Mouse (Mus musculus): Measurements from ENCODE around the gene C530008M17Rik. TPM values are rescaled to one million over a fixed set of nuclear protein-coding genes. Genes with fewer than 3 reads are reported as not detected.

C530008M17Rik gene
- polyA plus RNA-seq, 1 experiment: 5.4 TPM

DNA sequence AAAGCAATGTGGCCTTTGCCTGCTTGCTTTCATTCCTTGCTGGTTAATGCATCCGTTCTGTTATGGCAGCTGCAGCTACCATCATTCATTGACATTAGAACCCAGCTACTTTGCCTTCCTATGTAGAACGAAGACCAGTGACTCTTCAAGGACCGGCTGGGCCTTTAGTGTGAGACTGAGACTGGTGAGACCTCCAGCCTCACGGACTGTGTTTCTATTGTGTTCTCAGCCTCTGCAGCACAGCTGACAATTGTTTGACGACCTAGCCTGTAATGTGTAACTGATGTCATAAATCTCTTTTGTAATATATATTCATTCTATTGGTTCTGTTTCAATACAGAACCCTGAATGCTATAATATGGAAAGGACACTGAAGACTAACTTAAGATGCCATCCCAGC is 34.9 kb downstream of the C530008M17Rik start:
- Histone ChIP-seq H3K4me1 (ENCODE audit: control insufficient read depth) (peaks cover 40% of the 10 kb centered on the region), H3K4me3 (replicated peaks) (no peak overlapping the region), H3K36me3 (ENCODE audit: control insufficient read depth) (peaks cover 77% of the 10 kb centered on the region), H3K27me3 (ENCODE audit: control insufficient read depth) (no peaks in the 10 kb centered on the region), H3K9me3 (ENCODE audit: control insufficient read depth, low read length) (peaks cover 7% of the 10 kb centered on the region)
- TF ChIP-seq TAL1 (IDR thresholded peaks at IDR 0.05; ENCODE audit: low read length): no peak
- TF ChIP-seq GATA1 (IDR thresholded peaks at IDR 0.05; ENCODE audit: low read length): no peak

DNA sequence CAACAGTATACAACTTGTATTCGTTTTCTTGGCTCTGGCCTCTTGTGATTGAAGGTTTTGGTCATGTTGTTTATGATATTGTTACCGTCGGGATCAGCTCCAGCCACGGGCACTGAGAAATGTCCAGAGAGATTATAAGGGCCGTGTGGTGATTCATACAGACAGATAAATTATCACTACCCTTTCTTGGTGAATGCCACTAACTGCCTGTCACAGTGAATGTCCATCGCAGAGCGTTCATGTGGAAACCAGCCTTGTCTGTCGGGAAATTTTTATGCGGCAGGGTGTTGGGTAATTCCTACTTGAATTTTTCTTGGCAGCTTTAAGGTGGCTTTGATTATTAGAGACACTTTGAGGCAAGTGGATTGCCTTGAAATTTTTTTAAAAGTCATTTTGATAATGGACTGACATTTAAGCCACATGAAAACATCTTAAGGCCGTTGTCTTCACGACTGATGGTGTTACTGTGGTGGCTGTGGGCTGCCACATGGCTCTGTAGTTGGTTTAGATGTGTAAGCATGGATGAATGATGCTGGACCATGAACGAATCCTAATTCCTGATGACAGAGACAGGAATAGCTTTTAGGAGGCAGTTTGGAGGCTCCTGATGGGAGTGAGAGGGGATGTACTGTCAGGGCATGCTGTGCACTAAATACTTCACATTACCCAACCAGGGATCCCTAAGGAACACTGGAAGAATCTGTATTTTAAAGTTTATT is 35.6 kb downstream of the C530008M17Rik start:
- H3K9me3 ChIP-seq (ENCODE audit: control insufficient read depth, low read length): peaks cover 7% of the 10 kb centered on the region
- H3K4me1 ChIP-seq (ENCODE audit: control insufficient read depth): peaks cover 34% of the 10 kb centered on the region
- TF ChIP-seq TAL1 (IDR thresholded peaks at IDR 0.05; ENCODE audit: low read length) (no peak), GATA1 (IDR thresholded peaks at IDR 0.05; ENCODE audit: low read length) (no peak)
- H3K36me3 ChIP-seq (ENCODE audit: control insufficient read depth): peaks cover 75% of the 10 kb centered on the region
- H3K4me3 ChIP-seq (replicated peaks): no peak overlapping the region
- no peaks in the 10 kb centered on the region for H3K27me3 ChIP-seq (ENCODE audit: control insufficient read depth)

DNA sequence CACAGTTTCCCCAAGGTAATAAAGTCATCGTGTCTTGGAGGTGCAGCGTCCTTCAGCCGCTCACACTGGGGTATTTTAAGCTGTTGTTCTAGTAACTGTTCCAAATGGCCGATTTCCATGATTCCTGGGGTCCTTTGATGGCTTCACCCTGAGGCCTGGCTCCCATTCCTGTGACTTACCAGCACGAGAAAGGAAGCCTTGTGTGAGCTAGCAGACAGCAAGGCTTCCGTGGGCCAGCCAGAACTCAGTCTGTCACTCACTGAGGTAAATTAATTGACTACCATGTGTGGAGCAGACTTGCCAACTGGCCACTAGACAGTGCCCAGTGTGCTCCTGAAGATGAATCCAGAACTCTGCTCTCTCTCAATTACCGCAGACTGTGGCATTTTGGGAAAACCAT is 41.2 kb downstream of the C530008M17Rik start:
- no peak overlapping the region for H3K4me3 ChIP-seq (replicated peaks)
- TF ChIP-seq GATA1 (IDR thresholded peaks at IDR 0.05; ENCODE audit: low read length): no peak
- no peak for TF ChIP-seq TAL1 (IDR thresholded peaks at IDR 0.05; ENCODE audit: low read length)
- peaks cover 6% of the 10 kb centered on the region for H3K4me1 ChIP-seq (ENCODE audit: control insufficient read depth)
- H3K9me3 ChIP-seq (ENCODE audit: control insufficient read depth, low read length): peaks cover 7% of the 10 kb centered on the region
- H3K27me3 ChIP-seq (ENCODE audit: control insufficient read depth): no peaks in the 10 kb centered on the region
- peaks cover 54% of the 10 kb centered on the region for H3K36me3 ChIP-seq (ENCODE audit: control insufficient read depth)

DNA sequence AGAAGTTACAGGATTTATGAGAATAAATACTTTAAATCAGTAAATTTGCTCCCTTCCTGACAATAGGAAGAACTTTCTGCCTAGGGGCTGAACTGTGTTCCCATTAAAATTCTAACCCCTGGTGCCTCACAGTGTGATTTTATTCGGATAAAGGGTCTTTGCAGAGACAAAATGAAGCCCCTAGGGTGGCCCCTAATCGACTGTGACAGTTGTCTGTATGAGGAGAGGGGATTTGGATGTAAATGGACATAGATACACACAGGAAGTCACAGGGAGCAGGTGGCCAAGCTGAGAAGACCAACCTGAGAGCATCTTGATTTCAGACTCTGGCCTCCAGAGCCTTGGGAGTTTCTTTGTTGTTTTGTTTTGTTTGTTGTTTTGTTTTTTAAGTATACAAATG is 41.9 kb downstream of the C530008M17Rik start:
- Histone ChIP-seq H3K36me3 (ENCODE audit: control insufficient read depth) (peaks cover 48% of the 10 kb centered on the region), H3K9me3 (ENCODE audit: control insufficient read depth, low read length) (peaks cover 7% of the 10 kb centered on the region), H3K27me3 (ENCODE audit: control insufficient read depth) (no peaks in the 10 kb centered on the region), H3K4me1 (ENCODE audit: control insufficient read depth) (peaks cover 9% of the 10 kb centered on the region), H3K4me3 (replicated peaks) (no peak overlapping the region)
- no peak for TF ChIP-seq GATA1 (IDR thresholded peaks at IDR 0.05; ENCODE audit: low read length)
- no peak for TF ChIP-seq TAL1 (IDR thresholded peaks at IDR 0.05; ENCODE audit: low read length)

DNA sequence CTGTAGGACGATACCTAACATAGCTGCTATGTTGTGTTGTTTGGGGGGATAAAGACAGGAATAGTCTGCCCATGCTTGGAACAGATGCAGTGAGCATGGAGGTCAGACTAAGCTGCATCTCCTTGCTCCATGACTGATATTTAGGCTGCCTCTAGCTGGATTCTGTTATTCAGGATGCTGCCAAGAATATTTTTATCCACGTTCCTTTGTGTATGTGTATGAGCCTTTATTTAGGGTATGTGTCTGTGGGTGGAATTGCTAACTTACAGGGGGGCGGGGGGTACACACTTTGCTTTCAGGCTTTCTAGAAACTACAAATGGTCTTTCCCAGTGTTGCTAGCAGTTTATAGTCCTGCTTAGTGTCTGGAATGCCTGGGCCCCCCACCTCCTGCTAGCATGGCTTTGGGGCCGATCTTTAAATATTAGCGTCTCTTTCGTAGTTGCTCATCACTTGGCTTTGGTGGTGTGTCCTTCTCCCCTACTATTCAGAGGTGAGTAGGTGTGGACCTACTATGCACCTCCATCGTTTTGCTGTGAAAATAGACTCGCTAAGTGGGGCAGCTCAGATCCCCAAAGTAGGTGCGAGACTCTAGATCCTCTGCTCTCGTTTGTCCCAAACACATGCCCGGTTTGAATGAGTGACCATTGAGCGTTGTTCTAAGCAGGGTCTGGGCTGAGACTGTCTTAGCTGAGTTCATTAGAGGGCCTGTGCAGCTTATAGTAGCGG is 45.0 kb downstream of the C530008M17Rik start:
- H3K36me3 ChIP-seq (ENCODE audit: control insufficient read depth): peaks cover 44% of the 10 kb centered on the region
- TF ChIP-seq GATA1 (IDR thresholded peaks at IDR 0.05; ENCODE audit: low read length): no peak
- no peak for TF ChIP-seq TAL1 (IDR thresholded peaks at IDR 0.05; ENCODE audit: low read length)
- no peak overlapping the region for H3K4me3 ChIP-seq (replicated peaks)
- H3K27me3 ChIP-seq (ENCODE audit: control insufficient read depth): no peaks in the 10 kb centered on the region
- H3K4me1 ChIP-seq (ENCODE audit: control insufficient read depth): peaks cover 18% of the 10 kb centered on the region
- no peaks in the 10 kb centered on the region for H3K9me3 ChIP-seq (ENCODE audit: control insufficient read depth, low read length)

DNA sequence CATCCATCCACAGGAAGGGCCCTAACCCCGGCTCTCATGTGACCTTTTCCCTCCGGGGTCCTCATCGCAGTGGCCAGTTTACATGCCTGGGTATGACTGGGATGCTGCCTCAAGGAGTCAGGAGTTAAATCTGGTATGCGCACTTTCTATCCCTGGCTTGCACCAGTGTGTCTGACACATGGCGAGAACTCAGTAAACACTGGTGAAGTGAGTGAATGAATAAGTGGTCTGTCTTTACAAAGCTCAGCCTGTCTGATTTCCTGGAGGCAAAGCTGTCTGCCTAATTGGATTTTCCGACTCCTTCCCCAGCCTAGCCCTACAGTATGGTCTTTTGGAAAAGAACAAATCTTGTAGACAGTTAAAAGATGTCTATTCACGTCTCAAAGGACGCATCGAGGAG is 45.8 kb downstream of the C530008M17Rik start:
- H3K9me3 ChIP-seq (ENCODE audit: control insufficient read depth, low read length): no peaks in the 10 kb centered on the region
- TF ChIP-seq TAL1 (IDR thresholded peaks at IDR 0.05; ENCODE audit: low read length) (no peak), GATA1 (IDR thresholded peaks at IDR 0.05; ENCODE audit: low read length) (no peak)
- H3K36me3 ChIP-seq (ENCODE audit: control insufficient read depth): peaks cover 47% of the 10 kb centered on the region
- no peak overlapping the region for H3K4me3 ChIP-seq (replicated peaks)
- H3K4me1 ChIP-seq (ENCODE audit: control insufficient read depth): peaks cover 20% of the 10 kb centered on the region
- no peaks in the 10 kb centered on the region for H3K27me3 ChIP-seq (ENCODE audit: control insufficient read depth)

DNA sequence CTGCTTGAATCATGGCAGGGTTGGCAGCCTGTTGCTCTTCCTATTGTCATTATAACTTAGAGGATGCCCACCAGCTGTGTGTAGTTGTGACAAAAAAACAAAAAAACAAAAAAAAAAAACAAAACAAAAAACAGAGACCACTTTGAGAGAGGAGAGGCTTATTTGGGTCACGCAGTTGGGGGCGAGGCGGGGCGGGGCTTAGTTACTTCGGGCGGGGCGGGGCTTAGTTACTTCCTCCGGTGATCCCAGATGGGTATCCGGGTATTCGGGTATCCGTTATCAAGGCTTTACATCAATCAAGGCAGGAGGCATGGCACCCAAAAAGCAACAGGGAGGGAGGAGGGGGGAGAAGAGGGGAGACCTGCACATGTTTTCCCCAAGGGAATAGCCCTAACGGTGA is 46.3 kb downstream of the C530008M17Rik start:
- Histone ChIP-seq H3K27me3 (ENCODE audit: control insufficient read depth) (no peaks in the 10 kb centered on the region), H3K4me1 (ENCODE audit: control insufficient read depth) (peaks cover 20% of the 10 kb centered on the region), H3K36me3 (ENCODE audit: control insufficient read depth) (peaks cover 42% of the 10 kb centered on the region), H3K4me3 (replicated peaks) (no peak overlapping the region), H3K9me3 (ENCODE audit: control insufficient read depth, low read length) (no peaks in the 10 kb centered on the region)
- no peak for TF ChIP-seq GATA1 (IDR thresholded peaks at IDR 0.05; ENCODE audit: low read length)
- TF ChIP-seq TAL1 (IDR thresholded peaks at IDR 0.05; ENCODE audit: low read length): no peak

DNA sequence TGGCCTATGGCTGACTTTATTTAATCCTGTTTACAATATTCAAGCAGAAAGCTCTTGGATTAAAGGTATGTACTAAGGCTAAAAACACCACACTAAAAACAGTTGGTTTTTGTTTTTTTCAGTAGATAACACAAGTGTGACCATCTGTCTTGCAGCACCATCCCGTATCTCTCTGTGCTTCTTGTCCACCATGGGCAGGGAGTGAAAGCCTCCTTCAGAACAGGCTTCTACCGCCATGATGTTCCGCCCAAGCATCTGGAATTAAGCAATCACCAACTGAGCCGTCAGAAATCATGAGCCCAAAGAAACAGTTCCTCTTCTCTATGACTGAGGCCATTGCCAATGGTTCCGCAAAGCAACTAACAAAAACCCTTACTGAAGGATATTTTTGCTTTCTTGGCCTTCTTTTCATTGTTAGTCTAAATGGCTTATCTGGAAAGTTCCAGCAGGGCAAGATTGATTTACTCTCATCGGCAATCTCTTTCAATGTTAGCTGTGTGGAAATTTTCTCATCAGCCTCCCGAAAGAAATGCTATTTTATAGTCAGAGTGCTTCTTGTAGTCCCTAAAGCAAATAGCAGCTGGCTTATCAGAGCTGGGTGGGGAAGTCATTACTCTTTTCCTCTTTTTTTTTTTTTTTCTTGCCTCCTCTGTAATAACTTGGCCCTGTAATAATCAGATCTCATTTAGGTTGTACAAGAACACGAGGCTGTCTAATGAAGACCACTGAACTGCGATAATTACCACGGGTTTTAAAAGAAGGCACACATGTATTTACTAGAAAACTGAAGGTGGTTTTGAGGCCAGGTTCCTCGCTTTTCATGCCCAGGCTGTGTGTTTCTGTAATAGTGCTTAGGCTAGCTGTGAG is 49.2 kb downstream of the C530008M17Rik start:
- H3K9me3 ChIP-seq (ENCODE audit: control insufficient read depth, low read length): no peaks in the 10 kb centered on the region
- H3K36me3 ChIP-seq (ENCODE audit: control insufficient read depth): peaks cover 49% of the 10 kb centered on the region
- H3K4me3 ChIP-seq (replicated peaks): no peak overlapping the region
- H3K4me1 ChIP-seq (ENCODE audit: control insufficient read depth): peaks cover 20% of the 10 kb centered on the region
- TF ChIP-seq GATA1 (IDR thresholded peaks at IDR 0.05; ENCODE audit: low read length): no peak
- no peak for TF ChIP-seq TAL1 (IDR thresholded peaks at IDR 0.05; ENCODE audit: low read length)
- H3K27me3 ChIP-seq (ENCODE audit: control insufficient read depth): no peaks in the 10 kb centered on the region

DNA sequence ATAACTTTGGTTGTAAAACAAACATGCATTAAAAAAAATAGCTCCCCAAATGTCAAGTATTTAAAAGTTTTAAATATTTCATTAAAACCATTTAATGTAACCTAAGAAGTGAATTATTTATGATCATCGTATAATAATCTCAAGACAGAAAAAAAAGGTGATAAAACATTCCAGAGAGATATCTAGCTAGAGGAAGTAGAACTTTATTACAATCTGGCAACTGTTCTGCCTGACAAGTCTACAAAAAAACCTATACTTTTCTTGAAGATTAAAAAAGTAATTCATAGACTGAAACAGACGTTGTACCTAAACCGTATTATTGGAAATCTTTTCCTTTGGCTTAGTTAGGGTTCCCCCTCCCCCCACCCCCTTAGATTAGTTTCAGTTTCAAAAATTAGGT is 50.8 kb downstream of the C530008M17Rik start:
- Histone ChIP-seq H3K27me3 (ENCODE audit: control insufficient read depth) (no peaks in the 10 kb centered on the region), H3K4me1 (ENCODE audit: control insufficient read depth) (peaks cover 20% of the 10 kb centered on the region), H3K4me3 (replicated peaks) (no peak overlapping the region), H3K9me3 (ENCODE audit: control insufficient read depth, low read length) (no peaks in the 10 kb centered on the region), H3K36me3 (ENCODE audit: control insufficient read depth) (peaks cover 49% of the 10 kb centered on the region)
- TF ChIP-seq GATA1 (IDR thresholded peaks at IDR 0.05; ENCODE audit: low read length) (no peak), TAL1 (IDR thresholded peaks at IDR 0.05; ENCODE audit: low read length) (no peak)
